Mouse (Mus musculus) hindbrain, embryonic 14.5 days (tissue): Measurements from ENCODE around the gene Luc7l3. TPM values are rescaled to one million over a fixed set of nuclear protein-coding genes. Genes with fewer than 3 reads are reported as not detected.

Experiments used
- ATAC-seq: fragments of 200-750 bp; cut with Nextera tagmentation; 2 replicates; pipeline ENCODE4 v1.8.0; 2017; ENCODE audit warnings: moderate number of reproducible peaks, mild to moderate bottlenecking, moderate TSS enrichment, moderate library complexity; ENCODE audit not compliant: low FRiP score
- DNase-seq: peaks from one replicate; pipeline ENCODE4 v3.0.0-alpha.2; 2015; ENCODE audit warnings: low spot score
- H3K27ac ChIP-seq: fragments of 300-500 bp; sonication (generic); 2 replicates; pipeline ENCODE4 v1.5.1; 2014; ENCODE audit warnings: mild to moderate bottlenecking, moderate library complexity
- H3K27me3 ChIP-seq: fragments of 300-500 bp; sonication (generic); 2 replicates; pipeline ENCODE4 v1.6.1; 2014; ENCODE audit warnings: mild to moderate bottlenecking, low read length, mixed read lengths; ENCODE audit not compliant: control insufficient read depth, insufficient read depth
- H3K36me3 ChIP-seq: fragments of 300-500 bp; sonication (generic); replicated peaks from 2 replicates; pipeline ENCODE4 v1.6.1; 2014; ENCODE audit not compliant: control insufficient read depth, insufficient read depth
- H3K4me1 ChIP-seq: fragments of 300-500 bp; sonication (generic); replicated peaks from 2 replicates; pipeline ENCODE4 v1.6.1; 2014; ENCODE audit warnings: antibody characterized with exemption, low read length, mixed read lengths; ENCODE audit not compliant: control insufficient read depth, insufficient read depth
- H3K4me2 ChIP-seq: fragments of 300-500 bp; sonication (generic); replicated peaks from 2 replicates; pipeline ENCODE4 v1.6.1; 2014; ENCODE audit warnings: mild to moderate bottlenecking, moderate library complexity
- H3K4me3 ChIP-seq: fragments of 300-500 bp; sonication (generic); replicated peaks from 2 replicates; pipeline ENCODE4 v1.5.1; 2014; ENCODE audit warnings: mild to moderate bottlenecking, low read length
- H3K9ac ChIP-seq: fragments of 300-500 bp; sonication (generic); 2 replicates; pipeline ENCODE4 v1.6.1; 2014
- H3K9me3 ChIP-seq: fragments of 300-500 bp; sonication (generic); 2 replicates; pipeline ENCODE4 v1.6.1; 2016; ENCODE audit warnings: low read length; ENCODE audit not compliant: control insufficient read depth
- WGBS: fragments of 180-500 bp; shearing (Covaris S2); extraction: QIAGEN DNeasy Blood & Tissue Kit; methylation state at CpG from one replicate; pipeline ENCODE4 v1.1.7; 2014; 5-methylcytosine and 5-hydroxymethylcytosine counted together
- polyA plus RNA-seq: library from polyadenylated mRNA; unstranded; fragments of >200 nt; fragmentation: Nextera tagmentation; extraction: Ambion mirVana; gene quantifications from 2 replicates; pipeline ENCODE4 v1.2.1, GENCODE M21; 2014

Luc7l3 gene
- polyA plus RNA-seq, 1 experiment from 2014 or later = 105 TPM

DNA sequence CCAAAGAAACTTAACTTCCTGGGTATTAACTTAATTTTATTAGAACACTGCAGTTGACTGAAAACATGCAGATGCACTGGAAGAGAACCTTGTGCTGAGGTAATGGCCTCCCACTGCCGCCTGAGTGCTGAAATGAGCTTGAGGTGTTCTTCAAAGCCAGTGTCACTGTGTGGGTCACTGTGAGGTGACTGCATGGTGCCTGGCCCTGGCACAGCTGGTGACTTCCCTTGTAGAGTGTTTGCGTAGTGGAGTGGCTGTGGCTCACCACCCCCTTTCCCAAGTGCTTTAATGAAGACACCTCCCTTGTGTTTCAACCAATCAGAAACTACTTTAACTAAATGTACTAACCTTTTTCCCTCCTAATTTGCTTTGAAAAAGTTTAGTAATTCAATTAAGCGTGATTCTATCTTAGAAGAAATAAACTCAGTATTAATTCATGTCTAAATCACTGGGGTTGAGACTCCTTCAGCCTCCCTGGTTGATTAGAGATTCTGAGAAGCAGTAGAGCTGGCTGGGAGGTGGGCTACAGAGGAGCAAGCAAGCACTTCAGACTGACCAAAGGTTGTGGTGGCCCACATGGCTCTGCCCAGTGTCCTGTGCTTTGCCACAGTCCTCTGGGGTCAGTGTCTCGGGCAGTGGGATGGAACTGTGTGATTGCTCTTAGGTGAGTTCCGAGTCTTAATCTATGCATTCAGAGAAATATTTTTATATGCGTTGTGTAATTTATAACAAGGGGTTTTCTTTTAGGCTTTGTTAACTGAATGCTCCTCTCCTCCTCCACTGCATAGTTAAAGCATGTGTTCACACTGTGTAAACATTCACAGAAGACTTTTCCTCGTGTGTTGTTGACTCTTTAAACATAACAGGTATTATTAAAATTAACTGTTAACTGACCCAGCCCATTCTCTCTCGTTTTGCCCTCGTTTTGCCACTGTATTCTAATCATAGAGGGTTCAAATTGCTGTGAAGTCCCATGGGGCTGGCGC, 19.5 kb upstream of the Luc7l3 start:
- ATAC-seq (no peak), DNase-seq (no peak)
- Histone ChIP-seq H3K4me2 (no peak overlapping the region), H3K9me3 (no peaks in the 10 kb centered on the region), H3K4me3 (no peak overlapping the region), H3K27me3 (no peaks in the 10 kb centered on the region), H3K36me3 (peaks cover 37% of the 10 kb centered on the region), H3K27ac (0 out of 2 replicates have a peak overlapping the region, but pooled peaks have one; percentile 22), H3K4me1 (peaks cover 12% of the 10 kb centered on the region), H3K9ac (no peak overlapping the region)
- 59% methylated on average over 10 of the region's 10 CpGs for WGBS

DNA sequence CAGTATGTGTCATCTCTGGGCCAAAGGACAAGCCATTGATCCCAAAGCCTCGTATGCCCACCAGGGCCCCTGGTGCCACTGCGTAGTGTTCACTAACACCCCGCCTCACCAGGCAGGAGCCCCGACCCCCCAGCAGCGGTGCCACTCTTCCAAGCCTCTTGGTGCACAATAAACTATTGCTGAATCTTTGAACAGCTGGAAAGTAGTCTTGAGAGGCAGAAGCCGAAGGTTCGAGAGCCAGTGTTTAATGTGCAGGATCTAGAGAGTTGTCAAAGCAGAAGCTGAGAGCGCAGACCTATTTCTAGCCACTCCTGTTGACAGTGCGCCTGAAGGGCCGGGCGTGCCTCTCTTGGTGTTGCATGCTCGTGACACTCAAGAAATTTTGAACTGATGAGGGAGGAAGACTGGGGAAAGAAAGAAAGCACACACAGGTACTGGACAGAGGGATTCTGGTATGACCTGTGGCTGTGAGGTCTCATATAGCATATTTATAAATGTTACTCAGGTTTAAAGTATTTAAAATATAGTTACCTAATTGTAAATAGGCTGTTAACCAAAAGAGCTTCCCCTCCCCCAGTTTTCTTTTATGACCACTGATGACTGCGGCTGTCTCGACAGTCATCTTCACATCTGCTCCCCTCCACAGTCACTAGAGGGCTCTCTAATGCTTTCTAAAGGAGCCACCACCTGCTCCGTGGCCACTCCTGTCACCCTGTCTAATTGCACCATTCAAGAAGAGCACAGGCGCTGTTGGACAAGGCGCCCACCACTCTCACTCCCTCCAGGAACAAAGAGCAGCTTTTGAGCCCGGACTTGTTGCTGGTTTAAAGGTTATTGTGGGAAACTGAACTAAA, 18.2 kb upstream of the Luc7l3 start:
- H3K4me1 ChIP-seq = peaks cover 12% of the 10 kb centered on the region
- ATAC-seq (peak; percentile 86), DNase-seq (peak; percentile 83)
- no peak overlapping the region for H3K4me2 ChIP-seq
- H3K4me3 ChIP-seq = no peak overlapping the region
- H3K36me3 ChIP-seq = peaks cover 49% of the 10 kb centered on the region
- H3K9ac ChIP-seq = no peak overlapping the region
- H3K9me3 ChIP-seq = no peaks in the 10 kb centered on the region
- 58% methylated on average over 18 of the region's 18 CpGs for WGBS
- no peaks in the 10 kb centered on the region for H3K27me3 ChIP-seq
- H3K27ac ChIP-seq = no peak overlapping the region

DNA sequence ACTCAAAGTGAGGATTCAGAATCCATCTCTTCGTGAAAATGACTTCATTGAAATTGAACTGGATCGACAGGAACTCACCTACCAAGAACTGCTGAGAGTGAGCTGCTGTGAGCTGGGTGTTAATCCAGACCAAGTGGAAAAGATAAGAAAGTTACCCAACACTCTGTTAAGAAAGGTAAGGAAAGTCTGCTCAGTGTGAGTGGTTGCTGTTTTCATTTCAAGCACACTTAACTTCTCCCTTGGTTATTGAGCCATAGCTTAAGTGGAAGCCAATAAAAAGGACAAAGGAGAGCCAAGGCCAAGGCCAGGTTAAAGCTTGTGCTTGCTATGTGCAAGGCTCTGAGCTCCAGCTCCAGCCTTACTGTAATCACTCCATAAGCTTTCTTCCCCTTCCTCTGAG, 16.6 kb upstream of the Luc7l3 start:
- ATAC-seq = no peak
- H3K4me1 ChIP-seq = peaks cover 12% of the 10 kb centered on the region
- WGBS = 90% methylated on average over 2 of the region's 2 CpGs
- DNase-seq = no peak
- H3K9ac ChIP-seq = no peak overlapping the region
- no peaks in the 10 kb centered on the region for H3K27me3 ChIP-seq
- peaks cover 61% of the 10 kb centered on the region for H3K36me3 ChIP-seq
- no peak overlapping the region for H3K27ac ChIP-seq
- no peak overlapping the region for H3K4me3 ChIP-seq
- no peaks in the 10 kb centered on the region for H3K9me3 ChIP-seq
- no peak overlapping the region for H3K4me2 ChIP-seq

DNA sequence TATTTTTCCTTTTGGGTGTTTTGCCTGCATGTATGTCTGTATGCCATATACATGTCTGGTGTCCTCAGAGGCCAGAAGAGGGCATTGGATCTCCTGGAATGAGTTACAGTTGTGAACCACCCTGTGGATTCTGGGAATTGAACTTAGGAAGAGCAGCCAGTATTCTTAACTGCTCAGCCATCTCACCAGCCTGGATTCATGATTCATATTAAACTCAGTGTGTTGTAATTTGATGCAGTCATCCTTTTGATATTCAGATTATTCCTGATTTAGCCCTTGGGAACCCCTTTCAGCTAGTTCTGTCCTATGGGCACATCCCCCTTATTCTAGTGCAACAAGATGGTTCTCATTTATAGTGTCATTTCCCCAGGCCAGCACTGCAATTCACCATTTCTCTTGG, 14.8 kb upstream of the Luc7l3 start:
- Histone ChIP-seq H3K9me3 (no peaks in the 10 kb centered on the region), H3K4me2 (no peak overlapping the region), H3K4me3 (no peak overlapping the region), H3K9ac (no peak overlapping the region), H3K27me3 (no peaks in the 10 kb centered on the region), H3K27ac (no peak overlapping the region), H3K36me3 (peaks cover 61% of the 10 kb centered on the region), H3K4me1 (no peaks in the 10 kb centered on the region)
- DNase-seq (no peak), ATAC-seq (no peak)

DNA sequence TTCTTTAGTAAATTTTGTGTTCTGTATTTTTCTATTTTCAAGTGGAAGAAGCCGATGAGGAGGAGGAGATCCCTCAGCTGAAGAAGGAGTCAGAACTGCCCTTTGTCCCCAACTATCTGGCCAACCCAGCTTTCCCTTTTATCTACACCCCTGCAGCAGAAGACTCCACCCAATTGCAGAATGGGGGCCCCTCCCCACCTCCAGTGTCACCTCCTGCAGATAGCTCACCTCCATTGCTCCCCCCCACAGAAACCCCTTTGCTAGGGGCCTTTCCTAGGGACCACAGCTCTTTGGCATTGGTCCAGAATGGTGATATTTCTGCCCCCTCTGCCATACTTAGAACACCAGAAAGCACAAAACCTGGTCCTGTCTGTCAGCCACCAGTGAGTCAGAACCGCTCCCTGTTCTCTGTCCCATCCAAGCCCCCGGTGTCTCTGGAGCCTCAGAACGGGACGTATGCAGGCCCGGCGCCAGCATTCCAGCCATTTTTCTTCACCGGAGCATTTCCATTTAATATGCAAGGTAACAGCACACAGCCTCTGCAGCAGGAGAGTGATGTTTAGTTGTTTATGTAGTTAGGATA, 12.7 kb upstream of the Luc7l3 start:
- WGBS = 84% methylated on average over 8 of the region's 8 CpGs
- no peak for ATAC-seq

DNA sequence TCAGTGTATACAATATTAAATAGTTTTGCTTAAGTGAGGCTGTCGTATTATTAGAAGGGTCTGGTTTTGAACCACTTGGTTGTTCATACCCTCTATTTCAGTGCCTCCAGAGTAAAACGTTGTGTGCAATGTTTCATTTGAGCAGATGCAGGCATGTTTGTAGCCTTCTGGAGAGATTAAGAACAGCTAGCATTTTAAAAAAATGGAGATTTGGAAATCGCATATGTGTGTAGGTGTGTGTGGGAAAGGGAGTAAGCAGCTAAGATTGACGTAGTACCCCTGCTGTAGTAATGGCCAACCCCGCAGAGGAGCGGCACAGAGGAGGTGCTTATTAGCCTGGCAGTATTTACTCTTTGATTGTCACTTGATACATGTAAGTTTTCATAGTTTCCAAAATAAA, 10.9 kb upstream of the Luc7l3 start:
- DNase-seq = no peak
- H3K27me3 ChIP-seq = no peaks in the 10 kb centered on the region
- WGBS = 92% methylated on average over 6 of the region's 6 CpGs
- ATAC-seq = no peak
- no peaks in the 10 kb centered on the region for H3K9me3 ChIP-seq
- peaks cover 36% of the 10 kb centered on the region for H3K36me3 ChIP-seq
- no peak overlapping the region for H3K4me3 ChIP-seq
- H3K4me1 ChIP-seq = peaks cover 24% of the 10 kb centered on the region
- H3K9ac ChIP-seq = no peak overlapping the region
- no peak overlapping the region for H3K4me2 ChIP-seq
- no peak overlapping the region for H3K27ac ChIP-seq

More for the DNA sequence above, 12.7 kb upstream of the Luc7l3 start:
- no peaks in the 10 kb centered on the region for H3K9me3 ChIP-seq
- no peak overlapping the region for H3K9ac ChIP-seq
- H3K27me3 ChIP-seq = no peaks in the 10 kb centered on the region
- no peak for DNase-seq
- H3K4me1 ChIP-seq = peaks cover 15% of the 10 kb centered on the region
- H3K4me2 ChIP-seq = no peak overlapping the region
- H3K4me3 ChIP-seq = no peak overlapping the region
- peaks cover 52% of the 10 kb centered on the region for H3K36me3 ChIP-seq
- no peak overlapping the region for H3K27ac ChIP-seq

DNA sequence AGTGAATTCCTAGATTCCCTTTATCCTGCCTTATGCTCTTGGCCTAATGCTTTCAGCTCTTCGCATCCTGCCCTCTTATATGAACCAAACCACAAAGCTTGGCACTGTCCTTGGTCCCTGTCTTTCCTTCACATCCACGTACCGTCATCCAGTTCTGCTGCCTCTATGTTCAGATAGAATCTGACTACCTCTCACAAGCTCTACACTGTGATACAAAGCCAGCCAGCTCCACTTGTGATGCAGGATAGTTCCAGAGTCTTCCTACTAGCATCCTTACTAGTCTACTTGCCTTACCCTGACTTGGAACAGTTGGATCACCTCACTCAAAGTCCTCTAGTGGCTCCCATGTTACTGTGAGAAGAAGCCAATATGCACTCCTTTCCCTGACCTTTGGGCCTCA, 8.4 kb upstream of the Luc7l3 start:
- no peaks in the 10 kb centered on the region for H3K27me3 ChIP-seq
- peaks cover 14% of the 10 kb centered on the region for H3K36me3 ChIP-seq
- ATAC-seq (no peak), DNase-seq (no peak)
- H3K27ac ChIP-seq = no peak overlapping the region
- H3K9ac ChIP-seq = no peak overlapping the region
- H3K4me2 ChIP-seq = no peak overlapping the region; the same call in 1 of the 2 replicates
- no peak overlapping the region for H3K4me3 ChIP-seq
- H3K4me1 ChIP-seq = peaks cover 35% of the 10 kb centered on the region
- no peaks in the 10 kb centered on the region for H3K9me3 ChIP-seq
- 92% methylated on average over 3 of the region's 3 CpGs for WGBS

DNA sequence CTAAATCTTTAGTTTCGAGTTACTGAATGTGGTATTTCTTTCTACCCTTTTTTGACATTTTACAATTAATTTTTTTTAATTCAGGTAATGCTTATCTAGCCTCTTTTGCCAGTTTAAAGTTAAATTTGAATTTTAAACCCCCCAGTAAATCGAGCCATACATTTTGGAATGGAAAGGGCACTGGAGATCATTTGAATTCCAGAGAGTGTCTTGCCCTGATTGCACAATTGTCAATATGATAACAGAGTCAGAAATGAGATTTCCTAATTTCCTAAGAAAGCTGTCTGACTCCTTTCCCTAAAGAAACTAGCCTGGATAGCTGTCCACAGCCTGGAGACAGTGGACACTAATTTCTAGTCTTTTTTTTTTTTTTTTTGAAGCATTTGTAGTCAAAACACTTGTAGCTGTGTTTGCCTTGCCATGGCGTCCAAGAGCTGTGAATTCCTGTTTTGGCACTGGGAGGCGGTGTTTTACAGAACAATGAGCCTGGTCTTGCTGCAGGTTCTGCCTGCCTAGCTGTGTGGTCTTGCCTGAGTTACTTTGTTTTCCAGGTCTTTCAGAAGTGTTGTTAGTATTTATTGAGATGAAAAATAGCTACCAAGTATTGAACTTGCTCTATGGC, 7.6 kb upstream of the Luc7l3 start:
- no peaks in the 10 kb centered on the region for H3K27me3 ChIP-seq
- no peaks in the 10 kb centered on the region for H3K9me3 ChIP-seq
- 48% methylated on average over 4 of the region's 4 CpGs for WGBS
- H3K27ac ChIP-seq = peak overlapping the region; percentile 44; the same call in 1 of the 2 replicates
- ATAC-seq = no peak
- DNase-seq = peak; percentile 71
- peaks cover 7% of the 10 kb centered on the region for H3K36me3 ChIP-seq
- H3K9ac ChIP-seq = no peak overlapping the region; the same call in 1 of the 2 replicates
- peaks cover 35% of the 10 kb centered on the region for H3K4me1 ChIP-seq
- peak overlapping the region; percentile 81 for H3K4me2 ChIP-seq
- peak overlapping the region; percentile 56; the same call in 1 of the 2 replicates for H3K4me3 ChIP-seq
